Mouse (Mus musculus): ENCODE measurements at regions not wholly inside any gene's neighbourhood (a gene's known extent, or its start where the extent isn't known, plus 50 kb on each side); places are given as distances from the start of the nearest gene placed in this dataset.
"Not testable (repeated sequence)": the region's sequence is repeated elsewhere in the genome, so short reads cannot be mapped to it uniquely, and the experiment has no call there.

- not testable (repeated sequence) for TF ChIP-seq CHD2, ZNF384 (IDR thresholded peaks at IDR 0.05; ENCODE audit: low read depth, low read length)
Observed at GRCm38 (mm10) chr11:71288243-71288642, 57.7 kb upstream of the Nlrp1b start.
